Mouse (Mus musculus): ENCODE results near the gene Acsm4. TPM values are rescaled to one million over a fixed set of nuclear protein-coding genes. Genes with fewer than 3 reads are reported as not detected.
"Not testable (repeated sequence)": the region's sequence is repeated elsewhere in the genome, so short reads cannot be mapped to it uniquely, and the experiment has no call there.

Gene Acsm4
- polyA plus RNA-seq (2017; shearing (Covaris generic)): not detected

DNA sequence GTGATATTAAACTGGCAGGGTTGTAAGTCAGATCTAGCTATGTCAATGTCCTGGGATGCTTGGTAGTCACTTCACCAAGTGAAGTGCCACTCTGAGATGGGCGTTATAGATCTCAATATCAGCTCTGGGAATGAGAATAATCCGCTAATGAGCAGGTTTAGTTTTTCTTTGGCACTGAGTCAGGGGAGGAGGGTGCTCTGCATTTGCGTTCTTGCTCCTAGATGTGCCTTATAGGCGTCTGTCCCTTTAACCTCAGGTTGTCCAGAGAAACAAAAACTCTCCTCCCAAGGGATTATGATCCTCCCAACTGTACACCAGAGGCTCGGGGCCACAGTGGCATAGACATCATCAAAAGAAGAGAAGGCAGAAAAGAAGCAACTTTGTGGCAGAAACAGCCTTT lies at the start of gene Acsm4:
Acsm4 (plus strand) TSS at position 301 of the 400 bp plus-strand sequence.
- ATAC-seq: no peak

DNA sequence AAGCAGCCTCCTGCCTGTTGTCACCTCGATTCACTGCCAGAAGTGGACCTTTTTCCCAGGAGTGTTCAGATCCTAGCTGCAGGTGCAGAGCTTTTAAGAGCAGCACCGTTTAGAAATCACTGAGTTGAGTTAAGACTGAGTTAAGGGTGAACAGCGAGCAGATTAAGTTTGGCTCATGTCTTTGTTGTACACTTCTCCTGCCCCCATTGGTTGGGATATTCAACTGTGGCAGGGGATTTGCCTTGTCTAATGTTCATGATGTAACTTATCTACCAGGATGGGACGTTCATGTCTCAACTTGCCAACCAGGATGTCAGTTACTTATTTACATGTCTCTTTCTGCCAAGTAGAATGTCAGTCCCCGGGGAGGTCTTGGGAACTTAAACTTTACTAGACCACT lies 47.5 kb upstream of the Acsm4 start:
- ATAC-seq: no peak

DNA sequence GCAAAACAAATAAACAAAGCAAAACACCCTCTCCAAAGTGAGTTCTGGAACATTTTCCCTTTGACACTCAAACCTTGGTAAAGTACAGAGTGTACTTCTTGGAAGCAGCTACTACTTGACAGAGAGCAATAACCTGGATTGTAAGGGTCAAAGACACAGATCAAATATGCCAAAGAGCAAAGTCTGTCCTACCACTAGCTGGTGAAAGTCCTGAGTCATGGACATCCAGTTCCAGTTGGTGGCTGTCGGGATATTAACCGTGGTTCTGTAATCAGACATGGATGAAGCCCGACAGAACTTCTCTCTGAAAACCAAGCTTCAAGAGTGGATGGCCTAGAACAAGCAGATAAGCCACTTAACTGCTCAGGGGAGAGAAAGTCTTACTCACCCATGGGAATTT lies 21.9 kb upstream of the Acsm4 start:
- ATAC-seq: no peak

DNA sequence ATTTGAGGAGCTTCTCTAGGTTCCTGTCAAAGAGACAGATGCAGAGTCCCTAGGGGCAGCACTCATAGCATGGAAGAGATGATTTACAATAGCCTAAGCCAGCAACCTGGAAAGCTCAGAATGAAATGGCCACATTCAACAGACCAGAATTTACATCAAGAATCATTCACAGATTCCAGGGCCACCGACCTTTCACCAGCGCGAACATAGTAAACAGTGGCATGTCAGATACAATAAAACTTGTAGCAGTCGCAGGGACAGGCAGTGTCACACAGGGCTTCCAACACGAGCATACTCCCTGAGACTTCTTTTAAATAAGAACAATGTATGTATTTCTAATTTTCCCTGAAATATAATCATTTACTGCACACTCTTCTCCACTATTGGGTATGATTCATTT lies 19.4 kb upstream of the Acsm4 start:
- ATAC-seq: no peak

DNA sequence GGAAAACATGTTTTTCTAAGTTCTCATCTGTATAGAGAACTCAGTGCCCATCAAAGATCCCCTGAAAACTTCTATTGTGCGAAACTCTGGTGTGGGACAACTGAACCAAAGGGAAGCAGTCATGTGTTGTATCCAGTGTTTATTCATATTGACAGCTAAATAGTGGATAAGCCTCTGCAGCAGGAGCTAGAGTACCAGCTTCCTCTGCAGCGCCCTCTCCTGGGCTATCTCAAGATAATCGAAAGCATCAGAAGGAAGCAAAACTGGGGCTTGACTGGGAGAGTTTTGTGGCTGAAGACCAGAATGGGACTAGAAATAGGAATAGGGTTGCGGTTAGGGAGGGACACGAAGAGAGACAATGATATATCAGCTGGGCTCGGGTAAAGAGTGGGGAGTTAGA lies 18.9 kb upstream of the Acsm4 start:
- ATAC-seq: no peak

DNA sequence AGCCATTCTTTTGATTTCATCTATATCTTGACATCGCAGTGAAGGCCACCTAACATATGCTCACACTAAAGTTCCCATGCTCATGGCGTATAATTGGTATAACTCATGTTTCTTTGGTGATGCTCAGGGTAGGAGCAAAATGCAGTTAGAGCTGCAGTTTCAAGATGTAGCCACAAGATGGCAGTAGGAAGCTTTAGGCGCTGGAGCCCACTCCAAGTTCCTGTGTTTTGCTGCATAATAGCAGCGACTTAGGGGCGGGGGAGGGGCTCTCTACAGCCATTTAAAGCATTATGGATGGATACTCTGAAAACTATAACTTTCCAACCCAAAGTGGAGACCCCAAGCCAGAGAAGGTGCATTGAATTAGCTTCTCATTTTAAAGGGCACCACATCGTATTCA lies 16.4 kb upstream of the Acsm4 start:
- ATAC-seq: no peak

DNA sequence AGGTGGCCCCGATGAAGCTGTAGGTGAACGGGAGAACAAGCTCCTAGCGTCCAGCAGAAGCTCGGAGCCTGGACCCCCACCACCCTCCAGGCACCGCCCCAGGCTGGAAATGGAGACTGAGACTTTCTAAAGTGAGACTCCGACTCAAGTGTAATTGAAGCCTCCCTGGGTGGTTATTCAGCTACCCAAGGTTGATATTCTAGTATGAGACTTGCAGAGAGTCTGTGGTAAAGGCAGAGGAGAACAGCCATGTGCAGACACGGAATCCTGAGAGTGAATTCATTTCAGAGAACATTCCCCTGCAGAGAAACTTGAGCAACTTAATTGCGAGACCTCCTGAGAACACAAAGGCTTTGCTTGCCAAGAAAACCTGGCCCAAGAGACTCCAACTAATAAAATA lies 9.7 kb upstream of the Acsm4 start:
- no peak for ATAC-seq

DNA sequence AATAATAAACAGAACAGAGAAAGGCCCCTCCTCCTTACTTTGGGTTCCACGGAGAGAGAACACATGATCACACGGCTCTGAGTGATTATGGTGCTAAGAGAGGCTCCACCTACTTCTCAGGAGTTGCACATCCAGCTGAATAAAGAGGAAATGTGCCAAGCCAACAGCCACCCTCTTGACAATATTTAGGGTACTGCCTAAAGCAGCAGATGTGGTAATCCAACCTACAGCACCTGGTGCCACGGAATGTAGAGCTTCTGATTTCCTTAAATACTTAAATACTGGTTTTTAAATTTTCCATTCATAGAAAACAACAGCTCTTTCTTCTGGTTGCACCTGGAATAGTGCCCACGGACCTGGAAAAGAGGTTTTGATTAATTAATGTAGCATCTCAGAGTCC lies 7.1 kb upstream of the Acsm4 start:
- no peak for ATAC-seq

DNA sequence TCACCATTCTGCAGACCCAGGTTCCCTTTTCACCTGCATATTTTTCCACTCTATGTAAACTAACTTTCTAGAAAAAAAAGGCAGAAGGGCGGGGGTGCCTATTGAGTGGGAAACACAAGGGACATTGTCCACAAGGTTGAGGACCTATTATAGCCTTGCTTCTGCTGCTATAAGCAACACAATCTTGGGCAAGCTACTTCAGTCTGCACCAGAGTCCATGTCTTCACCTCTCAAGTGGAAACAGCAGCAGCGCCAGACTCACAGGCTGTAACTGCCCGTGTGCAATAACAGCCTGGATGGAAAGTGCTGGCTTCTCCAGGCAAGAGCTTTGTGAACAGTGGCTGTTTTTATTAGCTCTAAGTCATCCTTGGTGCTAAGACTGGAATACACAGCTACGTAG lies 2.5 kb downstream of the Acsm4 start:
- no peak for ATAC-seq

DNA sequence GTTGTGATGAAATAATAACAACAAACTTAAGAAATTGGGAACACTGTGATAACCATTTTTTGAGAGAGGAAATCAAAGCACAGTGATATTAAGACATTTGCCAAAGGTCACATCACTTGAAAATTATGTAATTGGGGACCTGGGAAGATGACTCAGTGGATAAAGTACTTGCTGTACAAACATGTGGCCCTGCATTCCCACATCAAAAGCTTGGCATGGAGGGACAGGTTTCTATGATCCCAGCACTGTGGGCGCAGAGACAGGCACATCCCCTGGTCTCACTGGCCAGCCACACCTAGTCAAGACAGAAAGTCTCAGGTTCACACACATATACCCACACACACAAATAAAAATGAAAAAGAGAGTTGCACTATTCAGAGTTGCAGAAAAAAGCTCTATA lies 5.1 kb downstream of the Acsm4 start:
- ATAC-seq: no peak

DNA sequence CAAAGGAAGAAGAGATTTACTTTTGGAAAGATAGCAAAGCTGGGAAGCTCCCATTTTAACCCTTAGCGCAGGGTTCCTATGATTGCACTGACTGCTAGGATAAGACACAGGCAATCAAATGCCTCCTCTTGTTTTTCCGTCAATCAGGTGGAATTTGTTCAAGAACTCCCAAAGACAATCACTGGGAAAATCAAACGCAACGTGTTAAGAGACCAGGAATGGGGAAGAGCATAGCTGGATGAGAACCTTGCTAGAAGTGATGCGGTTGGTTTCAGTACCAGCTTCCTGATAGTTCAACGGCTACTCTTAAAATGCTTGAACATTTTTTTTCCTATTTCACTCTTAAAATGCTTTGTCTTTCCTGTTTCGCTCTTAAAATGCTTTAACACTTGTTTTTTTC lies 24.3 kb downstream of the Acsm4 start:
- no peak for ATAC-seq

DNA sequence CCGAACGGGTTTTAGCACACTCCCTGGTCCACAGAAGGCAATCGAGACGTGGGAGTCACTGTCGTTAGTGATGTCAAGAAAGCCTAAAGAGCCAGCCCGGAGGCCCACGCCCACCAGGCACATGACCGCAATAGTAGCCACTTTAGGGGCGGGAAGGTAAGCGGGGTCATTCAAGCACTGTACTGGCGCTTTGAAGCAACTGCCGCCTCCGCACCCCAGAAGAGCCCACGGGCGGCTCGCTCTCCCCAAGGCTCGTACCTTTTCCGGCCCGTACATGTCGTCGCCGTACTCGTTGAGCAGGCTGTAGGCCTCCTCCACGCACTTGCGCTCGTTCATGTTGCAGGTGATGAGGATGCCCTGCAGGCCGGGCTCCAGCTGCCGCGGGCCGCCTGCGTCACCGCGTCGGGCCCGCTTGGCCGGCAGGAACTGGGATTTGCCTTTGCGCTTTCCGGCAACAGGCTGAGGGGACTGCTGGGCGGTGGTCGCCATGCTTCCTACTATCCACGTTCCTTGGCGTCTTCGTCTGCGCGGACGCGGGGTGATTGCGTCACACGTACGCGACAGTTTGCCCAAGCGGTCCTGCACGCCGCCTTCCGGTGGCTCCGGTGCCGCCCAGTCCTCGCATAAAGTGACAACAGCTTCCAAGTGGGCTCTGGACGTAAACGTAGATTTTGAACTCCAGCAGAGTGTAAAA lies 30.6 kb downstream of the Acsm4 start, which contains the start of gene Thumpd1:
Thumpd1 (minus strand) TSS at position 546 of the 694 bp plus-strand sequence.
- ATAC-seq: peak; percentile 90

DNA sequence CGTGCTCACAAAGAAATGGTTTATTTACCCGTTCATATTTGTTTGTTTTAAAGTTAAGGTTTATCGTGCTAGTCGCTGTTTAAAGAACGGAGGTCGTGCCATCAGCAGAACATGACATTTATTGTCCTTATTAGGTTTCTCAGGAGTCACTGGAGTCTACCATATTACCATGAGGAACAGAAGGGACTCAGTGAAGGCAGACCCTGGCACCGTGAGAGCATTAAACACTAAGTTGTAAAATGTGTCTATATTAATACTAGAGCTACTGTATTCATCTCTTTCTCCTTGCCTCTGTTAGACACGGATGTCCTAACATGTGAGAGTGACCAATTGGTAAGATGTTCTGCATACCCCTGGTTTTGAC lies 31.1 kb downstream of the Acsm4 start:
- ATAC-seq: peak; percentile 31

DNA sequence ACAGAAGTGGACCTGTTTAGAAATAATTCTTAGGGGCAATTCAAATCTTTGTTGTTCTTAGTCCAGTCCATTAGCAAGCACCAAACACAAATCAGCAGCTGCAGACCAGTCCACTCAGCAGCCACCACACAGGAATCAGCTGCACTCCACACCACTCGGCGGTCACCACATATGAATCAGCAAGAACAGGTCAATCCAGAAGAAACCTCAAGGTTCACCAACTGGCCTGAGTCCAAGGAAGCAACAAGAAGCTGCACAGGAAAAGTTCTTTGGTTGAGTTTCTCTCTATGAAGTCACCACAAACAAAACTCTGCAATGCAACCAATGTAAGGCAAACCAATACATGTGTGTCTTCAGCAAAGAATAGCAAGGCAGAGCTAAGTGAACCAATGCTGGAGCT lies 37.8 kb downstream of the Acsm4 start:
- no peak for ATAC-seq

DNA sequence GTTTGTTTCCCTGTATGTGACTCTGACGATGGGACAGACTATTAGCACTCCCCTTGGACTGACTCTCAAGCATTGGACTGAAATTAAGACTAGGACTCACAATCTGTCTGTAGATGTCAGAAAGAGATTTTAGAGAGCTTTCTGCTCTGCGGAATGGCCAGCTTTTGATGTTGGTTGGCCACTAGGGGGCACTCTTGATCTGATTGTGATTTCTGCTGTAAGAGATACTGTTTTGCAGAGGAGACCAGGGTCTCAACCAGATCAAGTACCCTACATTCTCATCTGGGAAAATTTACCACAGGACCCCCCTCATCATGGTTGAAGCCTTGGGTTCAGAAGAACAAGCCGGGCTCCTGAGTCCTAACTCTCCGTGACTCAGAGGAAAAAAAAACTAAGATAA lies 41.4 kb downstream of the Acsm4 start:
- ATAC-seq: not testable (repeated sequence)

DNA sequence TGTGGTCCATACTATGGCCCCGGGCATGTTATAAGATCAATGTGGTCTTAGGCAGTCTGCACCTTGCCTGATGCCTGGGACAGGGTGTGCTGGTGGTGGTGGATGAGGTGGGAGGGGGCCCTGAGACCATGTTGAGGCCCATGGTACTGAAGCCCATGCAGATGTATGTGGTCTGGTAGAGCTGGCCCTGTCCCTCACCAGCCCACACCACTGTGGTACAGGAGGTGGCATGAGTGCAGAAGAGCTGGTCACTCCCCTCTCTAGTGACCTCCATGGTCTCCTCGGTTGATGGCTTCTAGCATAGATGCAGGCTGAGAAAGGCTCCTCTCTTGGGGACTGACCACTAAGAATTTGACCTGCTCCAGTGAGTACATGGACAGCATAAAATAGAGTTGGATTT lies 49.1 kb downstream of the Acsm4 start:
- ATAC-seq: no peak

DNA sequence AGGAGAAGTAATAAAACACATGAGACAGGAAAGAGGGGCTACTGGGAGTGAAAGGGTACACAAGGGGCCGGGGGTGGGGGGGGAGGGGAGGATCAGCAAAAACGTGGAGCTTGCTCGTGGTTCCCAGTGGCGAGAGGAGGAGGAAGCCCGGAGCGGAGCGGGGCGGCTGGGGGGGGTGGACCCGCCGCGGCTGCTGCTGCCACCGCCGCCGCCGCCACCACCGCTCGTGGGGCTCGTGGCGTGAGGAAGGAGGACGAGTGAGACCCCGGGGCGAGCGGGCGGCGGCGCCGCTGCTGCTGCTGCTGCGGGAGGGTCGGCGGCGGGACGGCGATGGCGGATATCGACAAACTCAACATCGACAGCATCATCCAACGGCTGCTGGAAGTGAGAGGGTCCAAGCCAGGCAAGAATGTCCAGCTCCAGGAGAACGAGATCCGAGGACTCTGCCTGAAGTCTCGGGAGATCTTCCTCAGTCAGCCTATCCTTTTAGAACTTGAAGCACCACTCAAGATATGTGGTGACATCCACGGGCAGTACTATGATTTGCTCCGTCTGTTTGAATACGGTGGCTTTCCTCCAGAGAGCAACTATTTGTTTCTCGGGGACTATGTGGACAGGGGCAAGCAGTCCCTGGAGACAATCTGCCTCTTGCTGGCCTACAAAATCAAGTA lies 50.1 kb downstream of the Acsm4 start:
- ATAC-seq: not testable (repeated sequence)

DNA sequence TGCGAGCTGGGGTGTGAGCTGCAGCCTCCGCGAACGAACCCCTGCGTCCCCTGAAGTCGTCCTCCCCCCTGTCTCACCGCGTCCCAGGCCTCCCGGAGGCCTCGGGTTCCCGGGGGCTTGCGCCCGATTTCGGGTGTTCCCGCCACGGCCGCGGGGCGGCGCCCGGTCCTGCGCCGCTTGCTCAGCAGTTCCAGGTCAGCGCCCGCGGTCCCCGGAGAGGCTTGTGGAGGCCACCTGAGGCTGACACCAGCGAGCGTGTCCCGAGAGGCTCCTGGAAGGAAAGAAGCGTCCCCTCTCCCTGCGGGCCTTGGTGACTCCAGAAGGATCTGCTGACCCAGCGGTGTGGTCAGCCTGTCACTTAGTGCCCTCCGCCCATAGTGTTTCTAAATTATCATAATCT lies 54.5 kb downstream of the Acsm4 start:
- ATAC-seq: peak; percentile 32

DNA sequence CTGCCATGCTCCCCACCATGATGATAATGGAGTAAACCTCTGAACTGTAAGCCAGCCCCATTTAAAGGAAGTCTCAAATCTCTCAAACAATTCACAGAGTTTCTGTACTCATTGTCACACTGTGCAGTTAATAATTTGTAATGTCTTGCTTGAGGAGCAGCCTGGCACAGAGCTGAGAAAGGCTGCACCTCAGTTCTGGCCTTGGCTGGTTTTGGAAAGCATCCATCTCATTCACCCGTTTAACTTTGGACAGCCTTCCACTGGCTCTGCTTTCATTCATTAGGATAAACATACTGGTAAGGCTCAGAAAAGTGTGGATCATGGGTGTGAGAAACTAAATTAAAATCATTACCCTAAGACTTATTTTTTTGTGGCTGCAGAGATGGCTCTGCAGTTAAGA lies 56.0 kb downstream of the Acsm4 start:
- no peak for ATAC-seq

DNA sequence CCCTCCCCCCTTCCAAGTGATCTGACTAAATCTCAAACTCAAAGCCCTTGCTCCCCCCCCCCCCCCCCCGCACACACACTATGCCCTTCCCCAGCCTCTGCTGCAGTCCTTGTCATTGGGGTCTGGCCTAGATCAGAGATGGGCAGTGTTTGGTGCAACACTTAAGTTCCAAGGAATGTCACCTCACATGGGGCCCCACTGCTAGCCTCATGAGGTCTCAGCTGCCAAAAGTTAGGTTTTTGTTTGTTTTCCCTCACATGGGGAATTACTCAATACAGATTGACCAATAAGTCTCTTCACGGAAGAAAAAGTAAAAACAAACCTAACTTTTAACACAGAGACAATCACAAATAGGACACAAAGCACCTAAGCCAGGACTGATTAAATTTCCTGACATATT lies 58.9 kb downstream of the Acsm4 start:
- no peak for ATAC-seq

DNA sequence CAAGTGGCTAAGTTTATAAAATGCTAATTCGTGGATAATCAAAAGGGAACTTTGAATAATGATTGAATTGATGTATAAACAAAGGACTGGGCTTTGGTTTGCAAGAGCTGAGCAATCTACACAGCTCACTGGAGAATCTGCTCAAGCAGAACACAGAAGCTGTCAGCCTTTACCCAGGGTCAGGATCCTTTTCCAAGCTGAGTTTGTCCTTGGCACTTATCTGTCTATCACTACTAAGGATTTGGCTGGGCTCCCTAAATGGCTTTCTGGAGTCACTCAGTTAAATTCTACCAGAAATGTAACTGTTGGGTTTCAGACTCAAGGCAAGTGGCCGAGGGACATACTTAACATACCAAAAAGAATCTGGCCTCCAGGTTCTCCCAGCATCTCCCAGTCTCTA lies 60.1 kb downstream of the Acsm4 start:
- no peak for ATAC-seq

DNA sequence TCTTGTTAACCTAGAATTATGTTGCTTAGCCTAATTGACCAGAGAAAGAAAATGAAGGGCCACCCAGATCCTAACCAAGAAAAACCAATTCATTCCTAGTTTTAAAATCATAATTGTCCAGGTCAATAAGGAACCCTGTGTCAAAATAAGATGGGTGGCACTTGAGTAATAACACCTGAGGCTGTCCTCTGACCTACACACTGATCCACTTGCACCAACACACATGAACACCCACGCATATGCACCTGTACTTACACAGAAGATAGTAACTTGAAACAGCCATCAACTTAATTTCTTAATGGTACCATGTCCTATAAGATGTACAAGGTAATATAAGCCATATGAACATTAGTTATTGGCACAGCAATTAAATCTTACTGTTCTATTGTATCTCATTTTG lies 63.9 kb downstream of the Acsm4 start:
- no peak for ATAC-seq

DNA sequence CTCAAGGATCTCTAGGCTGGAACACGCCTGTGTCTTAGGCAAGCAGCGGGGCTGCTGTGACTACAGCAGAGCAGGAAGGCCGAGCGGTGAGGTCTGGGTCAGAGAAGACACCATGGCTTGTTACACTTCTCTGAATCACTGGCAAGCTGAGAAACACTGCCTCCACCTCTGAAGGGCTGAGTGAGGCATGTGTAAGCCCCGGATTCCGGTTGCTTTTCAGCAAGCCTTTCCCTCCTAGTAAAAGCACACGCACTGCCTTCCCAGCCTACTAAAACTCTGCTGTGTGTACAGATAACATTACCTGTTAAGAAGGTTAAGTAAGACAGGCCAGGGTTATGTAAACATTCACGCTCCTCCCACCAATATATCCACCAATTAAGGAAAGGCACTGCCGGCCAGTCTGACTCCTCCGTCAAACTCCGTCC lies 70.7 kb downstream of the Acsm4 start, which contains the start of gene Acsm3:
Acsm3 (plus strand) TSS at position 397 of the 425 bp plus-strand sequence.
- no peak for ATAC-seq

DNA sequence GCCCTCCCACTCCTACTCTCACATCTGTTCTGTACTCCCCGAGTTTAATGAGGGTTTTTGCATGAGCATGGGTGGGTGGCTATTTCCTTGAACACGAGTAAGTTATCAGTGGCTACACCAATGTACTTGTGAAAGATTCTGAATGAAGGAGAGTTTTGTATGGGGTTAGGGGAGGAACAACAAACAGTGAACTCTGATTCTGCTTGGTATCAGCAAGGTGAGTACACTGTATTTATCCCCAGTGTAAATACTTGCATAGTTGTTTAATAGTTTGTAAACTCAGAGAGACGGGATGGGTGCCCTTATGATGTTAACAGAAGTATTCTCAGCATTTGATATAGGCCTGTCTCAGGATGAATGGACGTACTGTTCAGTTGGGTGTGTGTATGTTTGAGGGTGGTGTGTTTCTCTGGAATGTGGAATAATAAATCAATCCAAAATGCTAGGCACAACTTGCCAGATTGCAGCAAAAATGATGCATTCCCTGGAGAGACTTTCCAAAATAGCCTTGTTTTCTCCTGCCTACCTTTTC lies 72.4 kb downstream of the Acsm4 start:
- ATAC-seq: no peak

Data from inflammation-experienced regulatory T-cells, adult 6 months (primary cell).